Mouse (Mus musculus): ENCODE measurements at regions not wholly inside any gene's neighbourhood (a gene's known extent, or its start where the extent isn't known, plus 50 kb on each side); places are given as distances from the start of the nearest gene placed in this dataset.

GRCm38 (mm10) chr9:31999760-32000159, 86.5 kb upstream of the Barx2 start:
- Histone ChIP-seq H3K36me3 (ENCODE audit: control insufficient read depth, insufficient read depth, low read length) (no peaks in the 10 kb centered on the region), H3K9ac (ENCODE audit: low read depth, low read length) (no peak overlapping the region), H3K4me3 (no peak overlapping the region), H3K27me3 (ENCODE audit: control insufficient read depth, insufficient read depth, low read length) (no peaks in the 10 kb centered on the region), H3K4me1 (ENCODE audit: control insufficient read depth, insufficient read depth, low read length) (peaks cover 9% of the 10 kb centered on the region), H3K27ac (no peak overlapping the region), H3K79me2 (replicated peaks; ENCODE audit: control insufficient read depth, insufficient read depth, low read length) (no peaks in the 10 kb centered on the region)
- TF ChIP-seq EP300 (IDR thresholded peaks at IDR 0.05; ENCODE audit: insufficient read depth, low read depth, low read length), result no peak
- TF ChIP-seq CTCF (IDR thresholded peaks at IDR 0.05), result no peak
- TF ChIP-seq POLR2A (IDR thresholded peaks at IDR 0.05; ENCODE audit: insufficient read depth, low read depth, low read length), result no peak
- WGBS, result 66% methylated on average over 1 of the region's 1 CpGs
- intact Hi-C loops (cut with DNase I), result no loop called here
- peak in 1 of 2 experiments; percentile 55 for DNase-seq

- 68% methylated on average over 4 of the region's 4 CpGs for WGBS
- no peak overlapping the region for H3K27ac ChIP-seq
- peaks cover 5% of the 10 kb centered on the region for H3K4me1 ChIP-seq (ENCODE audit: control insufficient read depth, insufficient read depth, low read length)
- TF ChIP-seq POLR2A (IDR thresholded peaks at IDR 0.05; ENCODE audit: insufficient read depth, low read depth, low read length), result no peak
- no peak overlapping the region for H3K4me3 ChIP-seq
- DNase-seq, result no peak
- no peaks in the 10 kb centered on the region for H3K36me3 ChIP-seq (ENCODE audit: control insufficient read depth, insufficient read depth, low read length)
- intact Hi-C loops (cut with DNase I), result no loop called here
- no peak overlapping the region for H3K9ac ChIP-seq (ENCODE audit: low read depth, low read length)
- H3K27me3 ChIP-seq (ENCODE audit: control insufficient read depth, insufficient read depth, low read length), result no peaks in the 10 kb centered on the region
- no peaks in the 10 kb centered on the region for H3K79me2 ChIP-seq (replicated peaks; ENCODE audit: control insufficient read depth, insufficient read depth, low read length)
Measured at GRCm38 (mm10) chr9:32002924-32003323, 89.7 kb upstream of the Barx2 start.

GRCm38 (mm10) chr9:32003730-32004129, 90.5 kb upstream of the Barx2 start:
- no peak overlapping the region for H3K9ac ChIP-seq (ENCODE audit: low read depth, low read length)
- H3K4me1 ChIP-seq (ENCODE audit: control insufficient read depth, insufficient read depth, low read length), result peaks cover 5% of the 10 kb centered on the region
- DNase-seq, result no peak
- H3K36me3 ChIP-seq (ENCODE audit: control insufficient read depth, insufficient read depth, low read length), result no peaks in the 10 kb centered on the region
- intact Hi-C loops (cut with DNase I), result no loop called here
- no peaks in the 10 kb centered on the region for H3K27me3 ChIP-seq (ENCODE audit: control insufficient read depth, insufficient read depth, low read length)
- no peak overlapping the region for H3K4me3 ChIP-seq
- 91% methylated on average over 7 of the region's 7 CpGs for WGBS
- no peaks in the 10 kb centered on the region for H3K79me2 ChIP-seq (replicated peaks; ENCODE audit: control insufficient read depth, insufficient read depth, low read length)
- TF ChIP-seq EP300 (IDR thresholded peaks at IDR 0.05; ENCODE audit: insufficient read depth, low read depth, low read length), result no peak
- no peak for TF ChIP-seq POLR2A (IDR thresholded peaks at IDR 0.05; ENCODE audit: insufficient read depth, low read depth, low read length)
- no peak for TF ChIP-seq CTCF (IDR thresholded peaks at IDR 0.05)
- no peak overlapping the region for H3K27ac ChIP-seq

GRCm38 (mm10) chr9:32005348-32005747, 92.1 kb upstream of the Barx2 start:
- no peak overlapping the region for H3K27ac ChIP-seq
- H3K79me2 ChIP-seq (replicated peaks; ENCODE audit: control insufficient read depth, insufficient read depth, low read length), result no peaks in the 10 kb centered on the region
- H3K27me3 ChIP-seq (ENCODE audit: control insufficient read depth, insufficient read depth, low read length), result no peaks in the 10 kb centered on the region
- H3K9ac ChIP-seq (ENCODE audit: low read depth, low read length), result no peak overlapping the region
- H3K4me1 ChIP-seq (ENCODE audit: control insufficient read depth, insufficient read depth, low read length), result peaks cover 5% of the 10 kb centered on the region
- intact Hi-C loops (cut with DNase I), result no loop called here
- TF ChIP-seq EP300 (IDR thresholded peaks at IDR 0.05; ENCODE audit: insufficient read depth, low read depth, low read length), result no peak
- no peak for TF ChIP-seq POLR2A (IDR thresholded peaks at IDR 0.05; ENCODE audit: insufficient read depth, low read depth, low read length)
- no peak for TF ChIP-seq CTCF (IDR thresholded peaks at IDR 0.05)
- H3K4me3 ChIP-seq, result no peak overlapping the region
- no peak for DNase-seq
- no peaks in the 10 kb centered on the region for H3K36me3 ChIP-seq (ENCODE audit: control insufficient read depth, insufficient read depth, low read length)
- WGBS, result 84% methylated on average over 9 of the region's 9 CpGs

GRCm38 (mm10) chr9:32006350-32006749, 93.1 kb upstream of the Barx2 start:
- 37% methylated on average over 4 of the region's 4 CpGs for WGBS
- TF ChIP-seq CTCF (IDR thresholded peaks at IDR 0.05) (no peak), EP300 (IDR thresholded peaks at IDR 0.05; ENCODE audit: insufficient read depth, low read depth, low read length) (no peak), POLR2A (IDR thresholded peaks at IDR 0.05; ENCODE audit: insufficient read depth, low read depth, low read length) (no peak)
- intact Hi-C loops (cut with DNase I), result no loop called here

GRCm38 (mm10) chr9:32010953-32011770, 97.9 kb upstream of the Barx2 start:
- H3K27ac ChIP-seq, result no peak overlapping the region
- H3K4me1 ChIP-seq (ENCODE audit: control insufficient read depth, insufficient read depth, low read length), result peaks cover 5% of the 10 kb centered on the region
- no peaks in the 10 kb centered on the region for H3K36me3 ChIP-seq (ENCODE audit: control insufficient read depth, insufficient read depth, low read length)
- H3K9ac ChIP-seq (ENCODE audit: low read depth, low read length), result no peak overlapping the region
- H3K4me3 ChIP-seq, result no peak overlapping the region
- no peak for TF ChIP-seq EP300 (IDR thresholded peaks at IDR 0.05; ENCODE audit: insufficient read depth, low read depth, low read length)
- no peak for TF ChIP-seq POLR2A (IDR thresholded peaks at IDR 0.05; ENCODE audit: insufficient read depth, low read depth, low read length)
- TF ChIP-seq CTCF (IDR thresholded peaks at IDR 0.05), result no peak
- 52% methylated on average over 11 of the region's 11 CpGs for WGBS
- intact Hi-C loops (cut with DNase I), result no loop called here
- H3K27me3 ChIP-seq (ENCODE audit: control insufficient read depth, insufficient read depth, low read length), result no peaks in the 10 kb centered on the region
- H3K79me2 ChIP-seq (replicated peaks; ENCODE audit: control insufficient read depth, insufficient read depth, low read length), result no peaks in the 10 kb centered on the region
- no peak for DNase-seq

More at GRCm38 (mm10) chr9:32006350-32006749, 93.1 kb upstream of the Barx2 start:
- H3K27ac ChIP-seq, result no peak overlapping the region
- no peaks in the 10 kb centered on the region for H3K79me2 ChIP-seq (replicated peaks; ENCODE audit: control insufficient read depth, insufficient read depth, low read length)
- peaks cover 5% of the 10 kb centered on the region for H3K4me1 ChIP-seq (ENCODE audit: control insufficient read depth, insufficient read depth, low read length)
- H3K4me3 ChIP-seq, result no peak overlapping the region
- H3K36me3 ChIP-seq (ENCODE audit: control insufficient read depth, insufficient read depth, low read length), result no peaks in the 10 kb centered on the region
- no peaks in the 10 kb centered on the region for H3K27me3 ChIP-seq (ENCODE audit: control insufficient read depth, insufficient read depth, low read length)
- DNase-seq, result peak in 1 of 2 experiments; percentile 43
- no peak overlapping the region for H3K9ac ChIP-seq (ENCODE audit: low read depth, low read length)

Data from heart, adult 2 months (tissue).